Mouse (Mus musculus) lung, embryonic 14.5 days (tissue): ENCODE data around the gene Eya3. TPM values are rescaled to one million over a fixed set of nuclear protein-coding genes. Genes with fewer than 3 reads are reported as not detected.

ENCODE experiments used
- ATAC-seq: fragments of 200-750 bp; cut with Nextera tagmentation; 2 replicates; pipeline ENCODE4 v1.8.0; 2017; ENCODE audit warnings: mild to moderate bottlenecking, moderate TSS enrichment, moderate library complexity; ENCODE audit not compliant: insufficient read depth
- DNase-seq: peaks from one replicate; pipeline ENCODE4 v3.0.0-alpha.2; 2015
- H3K27ac ChIP-seq: fragments of 300-500 bp; sonication (generic); 2 replicates; pipeline ENCODE4 v1.5.1; 2014; ENCODE audit warnings: low read depth, mild to moderate bottlenecking, moderate library complexity
- H3K27me3 ChIP-seq: fragments of 300-500 bp; sonication (generic); 2 replicates; pipeline ENCODE4 v1.6.1; 2014; ENCODE audit warnings: low read length, control low read depth; ENCODE audit not compliant: insufficient read depth
- H3K36me3 ChIP-seq: fragments of 300-500 bp; sonication (generic); 2 replicates; pipeline ENCODE4 v1.6.1; 2014; ENCODE audit warnings: control low read depth; ENCODE audit not compliant: insufficient read depth
- H3K4me1 ChIP-seq: fragments of 300-500 bp; sonication (generic); 2 replicates; pipeline ENCODE4 v1.6.1; 2014; ENCODE audit warnings: antibody characterized with exemption, control low read depth; ENCODE audit not compliant: insufficient read depth
- H3K4me2 ChIP-seq: fragments of 300-500 bp; sonication (generic); 2 replicates; pipeline ENCODE4 v1.6.1; 2014; ENCODE audit warnings: mild to moderate bottlenecking
- H3K4me3 ChIP-seq: fragments of 300-500 bp; sonication (generic); 2 replicates; pipeline ENCODE4 v1.5.1; 2014; ENCODE audit warnings: low read depth, low read length
- H3K9ac ChIP-seq: fragments of 300-500 bp; sonication (generic); 2 replicates; pipeline ENCODE4 v1.6.1; 2014
- H3K9me3 ChIP-seq: fragments of 300-500 bp; sonication (generic); 2 replicates; pipeline ENCODE4 v1.6.1; 2016; ENCODE audit warnings: low read depth, low read length, control low read depth
- CTCF ChIP-seq: IDR thresholded peaks from 2 replicates; pipeline ENCODE4 v1.5.1; 2016; ENCODE audit warnings: antibody characterized with exemption, low read depth
- WGBS: fragments of 180-500 bp; shearing (Covaris S2); extraction: QIAGEN DNeasy Blood & Tissue Kit; methylation state at CpG from one replicate; pipeline ENCODE4 v1.1.7; 2014; 5-methylcytosine and 5-hydroxymethylcytosine counted together
- polyA plus RNA-seq: library from polyadenylated mRNA; unstranded; fragments of >200 nt; fragmentation: Nextera tagmentation; extraction: Ambion mirVana; gene quantifications from 2 replicates; pipeline ENCODE4 v1.2.1, GENCODE M21; 2014

Gene Eya3
- polyA plus RNA-seq, 1 experiment from 2014 or later = 29.5 TPM

DNA sequence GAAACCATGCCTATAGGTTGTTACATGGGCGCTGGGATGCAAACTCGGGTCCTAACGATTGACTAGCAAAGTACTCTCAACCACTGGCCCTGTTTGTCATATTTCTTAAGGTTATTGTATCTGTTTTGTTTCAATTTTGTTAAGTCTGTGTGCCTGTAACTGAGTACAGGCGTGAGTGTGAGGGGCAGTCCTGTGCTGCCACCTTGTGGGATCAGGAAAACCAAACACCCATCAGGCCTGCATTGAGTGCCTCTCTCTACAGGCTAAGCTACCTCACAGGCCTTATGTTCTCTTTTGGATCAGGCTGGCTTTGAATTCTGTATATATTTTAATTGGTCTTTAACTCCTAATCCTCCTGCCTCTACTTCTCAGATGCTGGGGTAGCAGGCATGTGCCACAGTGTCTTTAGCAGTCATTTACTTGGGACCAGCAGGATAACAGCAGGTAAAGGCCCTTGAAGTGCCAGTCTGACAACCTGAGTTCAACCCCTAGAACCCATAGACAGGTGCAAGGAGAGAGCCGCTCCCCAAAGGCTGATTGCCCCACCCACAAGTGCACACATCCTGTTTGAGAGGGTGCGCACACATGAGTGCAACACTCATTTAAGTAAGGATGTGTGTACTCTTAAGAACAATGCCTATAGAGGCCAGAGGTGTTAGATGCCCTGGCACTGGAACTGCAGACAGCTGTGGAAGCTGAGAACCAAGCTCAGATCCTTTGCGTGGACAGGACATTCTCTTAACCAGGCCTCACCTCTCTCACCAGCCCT is 38.2 kb downstream of the Eya3 start:
- DNase-seq (peak; percentile 56), ATAC-seq (no peak)
- WGBS = 82% methylated on average over 7 of the region's 7 CpGs
- H3K36me3 ChIP-seq = peaks cover 55% of the 10 kb centered on the region
- no peak overlapping the region for H3K9ac ChIP-seq
- H3K4me1 ChIP-seq = no peaks in the 10 kb centered on the region
- H3K27me3 ChIP-seq = no peaks in the 10 kb centered on the region
- no peak overlapping the region for H3K4me3 ChIP-seq
- no peak overlapping the region for H3K4me2 ChIP-seq
- TF ChIP-seq CTCF = peak; percentile 73
- no peaks in the 10 kb centered on the region for H3K9me3 ChIP-seq
- H3K27ac ChIP-seq = no peak overlapping the region

DNA sequence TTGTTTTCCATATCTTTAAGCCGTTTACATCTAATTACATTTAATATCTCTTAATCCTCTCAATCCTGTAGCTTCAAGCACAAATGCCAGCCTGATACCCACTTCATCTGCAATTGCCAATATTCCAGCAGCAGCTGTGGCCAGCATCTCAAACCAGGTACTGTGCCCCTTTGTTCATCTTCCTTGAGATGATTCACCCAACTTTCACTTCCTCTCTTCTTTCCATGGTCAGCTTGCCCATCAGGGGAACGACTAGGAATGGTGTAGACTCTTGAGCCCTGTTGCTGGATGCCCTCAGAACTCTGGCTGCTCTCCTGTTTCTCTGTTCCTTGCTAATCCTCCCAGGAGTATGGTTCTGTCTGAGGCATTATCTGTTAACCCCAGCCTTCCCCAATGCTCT is 50.8 kb downstream of the Eya3 start:
- peaks cover 49% of the 10 kb centered on the region for H3K36me3 ChIP-seq
- 86% methylated on average over 2 of the region's 2 CpGs for WGBS
- ATAC-seq (no peak), DNase-seq (no peak)
- no peak overlapping the region for H3K4me3 ChIP-seq
- TF ChIP-seq CTCF = no peak
- H3K9me3 ChIP-seq = no peaks in the 10 kb centered on the region
- H3K27ac ChIP-seq = no peak overlapping the region
- no peak overlapping the region for H3K4me2 ChIP-seq
- H3K4me1 ChIP-seq = no peaks in the 10 kb centered on the region
- H3K9ac ChIP-seq = no peak overlapping the region
- no peaks in the 10 kb centered on the region for H3K27me3 ChIP-seq

DNA sequence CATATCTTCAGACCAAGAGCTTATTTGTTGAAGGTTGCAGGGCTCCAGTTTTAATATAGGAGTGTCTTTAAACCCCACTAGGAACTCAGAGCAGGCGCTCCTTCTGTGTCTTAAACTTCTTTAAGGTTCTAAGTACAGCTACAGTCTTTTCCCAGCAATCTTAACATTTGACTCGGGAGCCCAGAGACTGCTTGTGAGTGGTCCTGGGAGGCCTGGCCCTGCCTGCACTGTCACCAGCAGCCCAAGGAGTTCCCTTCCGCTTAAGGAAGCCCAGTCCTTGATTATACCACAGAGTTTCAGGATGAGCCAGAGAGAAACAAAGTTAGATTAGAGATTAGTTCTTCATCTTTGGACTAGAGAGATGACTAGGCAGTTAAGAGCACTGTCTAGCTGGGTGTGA is 54.6 kb downstream of the Eya3 start:
- Histone ChIP-seq H3K9ac (no peak overlapping the region), H3K27ac (no peak overlapping the region), H3K36me3 (peaks cover 60% of the 10 kb centered on the region), H3K27me3 (no peaks in the 10 kb centered on the region), H3K4me3 (no peak overlapping the region), H3K4me2 (no peak overlapping the region), H3K9me3 (no peaks in the 10 kb centered on the region), H3K4me1 (no peaks in the 10 kb centered on the region)
- no peak for TF ChIP-seq CTCF
- no peak for ATAC-seq
- DNase-seq = no peak
- WGBS = 85% methylated on average over 3 of the region's 3 CpGs

DNA sequence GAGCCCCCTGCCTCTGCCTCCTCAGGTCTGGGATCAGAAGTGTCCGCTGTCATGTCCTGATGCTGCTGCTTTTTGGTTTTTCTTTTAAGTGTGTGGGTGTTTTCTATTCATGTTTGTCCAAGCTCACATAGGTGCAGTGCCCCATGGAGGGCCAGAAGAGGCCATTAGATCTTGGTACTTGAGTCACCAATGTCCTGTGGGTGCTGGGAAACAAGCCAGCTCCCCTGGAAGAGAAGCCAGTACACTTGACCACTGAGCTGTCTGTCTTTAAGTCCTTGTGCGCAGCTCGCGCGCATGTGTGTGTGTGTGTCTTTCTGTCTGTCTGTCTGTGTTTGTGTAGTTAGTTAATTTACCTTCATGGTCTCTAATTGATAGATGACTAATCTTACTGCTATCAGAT is 63.3 kb downstream of the Eya3 start:
- no peak for DNase-seq
- WGBS = 95% methylated on average over 5 of the region's 5 CpGs
- Histone ChIP-seq H3K4me2 (no peak overlapping the region), H3K4me1 (no peaks in the 10 kb centered on the region), H3K9me3 (no peaks in the 10 kb centered on the region), H3K27me3 (no peaks in the 10 kb centered on the region), H3K27ac (no peak overlapping the region), H3K36me3 (peaks cover 82% of the 10 kb centered on the region), H3K9ac (no peak overlapping the region), H3K4me3 (no peak overlapping the region)
- no peak for TF ChIP-seq CTCF
- no peak for ATAC-seq

GRCm38 (mm10) chr4:132706885-132707284 is 68.1 kb downstream of the Eya3 start:
- H3K4me2 ChIP-seq = no peak overlapping the region
- H3K9ac ChIP-seq = no peak overlapping the region
- no peaks in the 10 kb centered on the region for H3K27me3 ChIP-seq
- TF ChIP-seq CTCF = no peak
- 93% methylated on average over 8 of the region's 8 CpGs for WGBS
- H3K4me3 ChIP-seq = no peak overlapping the region
- peaks cover 86% of the 10 kb centered on the region for H3K36me3 ChIP-seq
- no peaks in the 10 kb centered on the region for H3K4me1 ChIP-seq
- no peaks in the 10 kb centered on the region for H3K9me3 ChIP-seq
- DNase-seq (no peak), ATAC-seq (no peak)
- no peak overlapping the region for H3K27ac ChIP-seq

DNA sequence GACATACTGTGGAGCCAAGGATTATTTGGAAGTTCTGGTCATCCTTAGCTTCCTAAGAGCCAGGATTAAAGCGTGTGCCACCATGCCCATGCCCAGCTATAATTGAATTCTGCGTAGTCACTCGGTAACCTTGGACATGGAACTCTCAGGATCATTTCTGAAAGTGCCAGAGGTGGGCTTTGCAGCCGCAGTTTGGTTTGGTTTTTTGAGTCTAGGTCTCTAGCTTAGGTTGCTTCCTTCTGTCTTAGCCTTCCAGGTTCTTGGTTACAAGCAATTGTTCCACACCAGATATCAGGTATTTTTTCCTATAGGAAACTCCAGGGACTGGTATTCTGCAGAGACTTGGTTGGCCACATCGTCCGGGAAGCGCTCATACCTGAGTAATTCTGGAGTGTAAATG is 74.4 kb downstream of the Eya3 start:
- Histone ChIP-seq H3K36me3 (peaks cover 68% of the 10 kb centered on the region), H3K4me3 (no peak overlapping the region), H3K4me2 (no peak overlapping the region), H3K27ac (no peak overlapping the region), H3K4me1 (no peaks in the 10 kb centered on the region), H3K27me3 (no peaks in the 10 kb centered on the region), H3K9me3 (no peaks in the 10 kb centered on the region), H3K9ac (no peak overlapping the region)
- 96% methylated on average over 7 of the region's 7 CpGs for WGBS
- ATAC-seq (no peak), DNase-seq (no peak)
- TF ChIP-seq CTCF = no peak

GRCm38 (mm10) chr4:132718251-132718650 is 79.5 kb downstream of the Eya3 start:
- Histone ChIP-seq H3K9ac (no peak overlapping the region), H3K36me3 (peaks cover 67% of the 10 kb centered on the region), H3K4me2 (no peak overlapping the region), H3K4me3 (no peak overlapping the region), H3K27me3 (no peaks in the 10 kb centered on the region), H3K9me3 (no peaks in the 10 kb centered on the region), H3K4me1 (no peaks in the 10 kb centered on the region), H3K27ac (no peak overlapping the region)
- no peak for TF ChIP-seq CTCF
- ATAC-seq (no peak), DNase-seq (no peak)
- whole genome bisulfite sequencing = 93% methylated on average over 1 of the region's 1 CpGs
